Mouse (Mus musculus): ENCODE measurements around the gene Pigc.

GRCm38 (mm10) chr1:162011523-162012245, 42.7 kb downstream of the Pigc start:
- TF ChIP-seq CHD2 (IDR thresholded peaks at IDR 0.05; ENCODE audit: low read depth, low read length) (no peak), MAFK (IDR thresholded peaks at IDR 0.05; ENCODE audit: insufficient read depth, low read depth, low read length) (no peak)

All from ES-E14 (cell line).